Mouse (Mus musculus): ENCODE measurements around the gene Ercc8. TPM values are rescaled to one million over a fixed set of nuclear protein-coding genes. Genes with fewer than 3 reads are reported as not detected.

The Ercc8 gene
- total RNA-seq, 2 experiments from 2014 or later, result 19.9 to 24.0 TPM

GRCm38 (mm10) chr13:108210960-108211359 is 52.4 kb downstream of the Ercc8 start:
- intact Hi-C loops (cut with DNase I), result loop anchor here (5.0 kb wide), 1 partner anchor 116 kb away; no protein-coding TSS in a partner anchor
- no peak for DNase-seq (ENCODE audit: low spot score in 2 of 2)

- intact Hi-C loops (cut with DNase I), result loop anchor here (5.0 kb wide), 1 partner anchor 115 kb away; no protein-coding TSS in a partner anchor
Measured at GRCm38 (mm10) chr13:108212397-108213018, 54.0 kb downstream of the Ercc8 start.

GRCm38 (mm10) chr13:108214081-108214484 is 55.6 kb downstream of the Ercc8 start, which contains the start of gene Elovl7:
Gene Elovl7 (plus strand): TSS chr13:108214404.
- DNase-seq (ENCODE audit: low spot score in 2 of 2), result peak; percentile 51 to 76
- intact Hi-C loops (cut with DNase I), result loop anchor here (5.0 kb wide), 1 partner anchor 113 kb away; no protein-coding TSS in a partner anchor

More at GRCm38 (mm10) chr13:108212397-108213018, 54.0 kb downstream of the Ercc8 start:
- no peak for DNase-seq (ENCODE audit: low spot score in 2 of 2)

- intact Hi-C loops (cut with DNase I), result loop anchor here (5.0 kb wide), 1 partner anchor 113 kb away; no protein-coding TSS in a partner anchor
- peak in 1 of 2 experiments; percentile 6 for DNase-seq (ENCODE audit: low spot score in 2 of 2)
Measured at GRCm38 (mm10) chr13:108214485-108215107, 56.1 kb downstream of the Ercc8 start.

GRCm38 (mm10) chr13:108215231-108215780 is 56.8 kb downstream of the Ercc8 start:
- DNase-seq (ENCODE audit: low spot score in 2 of 2), result no peak
- intact Hi-C loops (cut with DNase I), result no loop called here

- intact Hi-C loops (cut with DNase I), result no loop called here
- DNase-seq (ENCODE audit: low spot score in 2 of 2), result no peak
Measured at GRCm38 (mm10) chr13:108219773-108220172, 61.2 kb downstream of the Ercc8 start.

GRCm38 (mm10) chr13:108229191-108229590 is 70.7 kb downstream of the Ercc8 start:
- no peak for DNase-seq (ENCODE audit: low spot score in 2 of 2)
- intact Hi-C loops (cut with DNase I), result no loop called here

GRCm38 (mm10) chr13:108229634-108230330 is 71.3 kb downstream of the Ercc8 start:
- intact Hi-C loops (cut with DNase I), result no loop called here
- DNase-seq (ENCODE audit: low spot score in 2 of 2), result no peak

- peak; percentile 19 to 22 for DNase-seq (ENCODE audit: low spot score in 2 of 2)
- intact Hi-C loops (cut with DNase I), result no loop called here
Measured at GRCm38 (mm10) chr13:108240012-108240411, 81.5 kb downstream of the Ercc8 start.

GRCm38 (mm10) chr13:108241715-108242114 is 83.2 kb downstream of the Ercc8 start:
- intact Hi-C loops (cut with DNase I), result no loop called here
- DNase-seq (ENCODE audit: low spot score in 2 of 2), result no peak

Other genes starting within 250 kb of the Ercc8 start
- gene Smim15, start 114.3 kb upstream of the Ercc8 start, total RNA-seq (2021), result 10 to 100 TPM; 40.2 to 41.4 TPM
- gene Ndufaf2, start 108 bp upstream of the Ercc8 start, total RNA-seq (2021), result 10 to 100 TPM; 20.3 to 22.0 TPM
- gene Elovl7, start 55.7 kb downstream of the Ercc8 start, total RNA-seq (2021), result 10 to 100 TPM in 1 of 2 experiments, 1 to 10 TPM in 1; 7.4 to 10.5 TPM
- 1 to 10 TPM in 1 of 2 experiments, under 1 TPM in 1; 0.57 to 1.2 TPM for gene Depdc1b, start 157.6 kb downstream of the Ercc8 start, total RNA-seq (2021)

All from left cerebral cortex, postnatal 14 days (tissue).